Mouse (Mus musculus) intestine, embryonic 16.5 days (tissue): ENCODE measurements around the gene Ttll9. TPM values are rescaled to one million over a fixed set of nuclear protein-coding genes. Genes with fewer than 3 reads are reported as not detected.

Experiments
- ATAC-seq: fragments of 200-750 bp; cut with Nextera tagmentation; 2 replicates; pipeline ENCODE4 v1.8.0; 2017; ENCODE audit warnings: moderate TSS enrichment, moderate library complexity
- H3K27ac ChIP-seq: fragments of 300-500 bp; sonication (generic); 2 replicates; pipeline ENCODE4 v1.5.1; 2014; ENCODE audit warnings: mild to moderate bottlenecking, low read length
- H3K27me3 ChIP-seq: fragments of 300-500 bp; sonication (generic); replicated peaks from 2 replicates; pipeline ENCODE4 v1.6.1; 2014; ENCODE audit warnings: low read length, control low read depth, mixed read lengths; ENCODE audit not compliant: control insufficient read depth, insufficient read depth
- H3K36me3 ChIP-seq: fragments of 300-500 bp; sonication (generic); 2 replicates; pipeline ENCODE4 v1.6.1; 2014; ENCODE audit warnings: low read length, control low read depth; ENCODE audit not compliant: control insufficient read depth, insufficient read depth
- H3K4me1 ChIP-seq: fragments of 300-500 bp; sonication (generic); 2 replicates; pipeline ENCODE4 v1.6.1; 2014; ENCODE audit warnings: low read length, control low read depth, mixed read lengths; ENCODE audit not compliant: control insufficient read depth, insufficient read depth
- H3K4me2 ChIP-seq: fragments of 300-500 bp; sonication (generic); 2 replicates; pipeline ENCODE4 v1.6.1; 2014; ENCODE audit warnings: low read depth, low read length, control low read depth
- H3K4me3 ChIP-seq: fragments of 300-500 bp; sonication (generic); 2 replicates; pipeline ENCODE4 v1.5.1; 2014; ENCODE audit warnings: mild to moderate bottlenecking, low read length
- H3K9ac ChIP-seq: fragments of 300-500 bp; sonication (generic); 2 replicates; pipeline ENCODE4 v1.6.1; 2014; ENCODE audit warnings: low read depth, low read length
- H3K9me3 ChIP-seq: fragments of 300-500 bp; sonication (generic); 2 replicates; pipeline ENCODE4 v1.6.1; 2016; ENCODE audit warnings: low read length, control low read depth; ENCODE audit not compliant: control insufficient read depth
- WGBS: fragments of 180-500 bp; shearing (Covaris S2); extraction: QIAGEN DNeasy Blood & Tissue Kit; methylation state at CpG from one replicate; pipeline ENCODE4 v1.1.7; 2014; 5-methylcytosine and 5-hydroxymethylcytosine counted together
- polyA plus RNA-seq: library from polyadenylated mRNA; unstranded; fragments of >200 nt; fragmentation: Nextera tagmentation; extraction: Ambion mirVana; gene quantifications from 2 replicates; pipeline ENCODE4 v1.2.1, GENCODE M21; 2015

Gene Ttll9
- polyA plus RNA-seq, 1 experiment from 2014 or later, result 0.16 TPM

- 0 out of 2 replicates have a peak, but pooled peaks cover 2% of the 10 kb centered on the region for H3K36me3 ChIP-seq
- no peak overlapping the region for H3K4me3 ChIP-seq
- no peak overlapping the region for H3K9ac ChIP-seq
- 75% methylated on average over 15 of the region's 15 CpGs for WGBS
- no peak overlapping the region for H3K4me2 ChIP-seq
- no peak for ATAC-seq
- H3K27ac ChIP-seq, result no peak overlapping the region
- no peaks in the 10 kb centered on the region for H3K27me3 ChIP-seq
- no peaks in the 10 kb centered on the region for H3K4me1 ChIP-seq
- no peaks in the 10 kb centered on the region for H3K9me3 ChIP-seq
Measured at GRCm38 (mm10) chr2:153002492-153003248, 40.4 kb downstream of the Ttll9 start.

DNA sequence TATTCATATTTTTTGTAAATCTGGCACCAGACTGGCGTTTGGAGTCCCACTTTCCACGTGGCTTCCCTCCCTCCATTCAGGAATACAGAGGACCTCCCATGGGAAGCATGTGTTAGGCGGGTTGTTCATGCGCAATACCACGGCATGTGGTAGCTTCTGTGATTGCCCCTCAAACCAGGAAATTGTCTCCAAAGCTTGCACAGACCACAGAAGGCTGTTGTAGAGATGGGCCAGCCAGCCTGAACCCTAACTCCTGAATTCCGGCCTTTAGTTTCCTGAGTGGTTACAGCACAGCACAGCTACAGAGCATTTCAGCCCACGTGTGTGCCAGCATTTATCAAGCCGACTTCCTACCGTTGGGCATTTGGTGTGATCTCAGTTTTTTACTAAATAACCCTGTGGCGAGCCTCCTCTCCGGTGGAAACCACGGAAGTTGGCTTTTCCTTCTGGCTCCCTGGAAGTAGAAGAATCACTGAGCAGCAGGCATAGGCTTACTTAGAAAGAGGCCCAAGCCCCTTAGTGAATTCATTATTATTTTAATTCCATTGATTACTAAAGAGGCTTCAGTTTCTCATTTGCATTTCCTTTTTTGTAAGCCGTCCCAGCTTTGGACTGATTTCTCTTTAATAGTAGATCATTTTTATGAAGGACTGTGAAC lies 41.5 kb downstream of the Ttll9 start:
- Histone ChIP-seq H3K9me3 (no peaks in the 10 kb centered on the region), H3K27me3 (no peaks in the 10 kb centered on the region), H3K27ac (no peak overlapping the region), H3K4me2 (no peak overlapping the region), H3K4me3 (no peak overlapping the region), H3K36me3 (0 out of 2 replicates have a peak, but pooled peaks cover 2% of the 10 kb centered on the region), H3K9ac (no peak overlapping the region), H3K4me1 (no peaks in the 10 kb centered on the region)
- WGBS, result 62% methylated on average over 13 of the region's 13 CpGs
- no peak for ATAC-seq

GRCm38 (mm10) chr2:153005981-153006380 lies 43.7 kb downstream of the Ttll9 start:
- 89% methylated on average over 3 of the region's 3 CpGs for WGBS
- H3K36me3 ChIP-seq, result peaks cover 6% of the 10 kb centered on the region; the same call in 1 of the 2 replicates
- H3K4me3 ChIP-seq, result no peak overlapping the region
- H3K9me3 ChIP-seq, result no peaks in the 10 kb centered on the region
- no peaks in the 10 kb centered on the region for H3K27me3 ChIP-seq
- no peak overlapping the region for H3K9ac ChIP-seq
- H3K4me2 ChIP-seq, result no peak overlapping the region
- no peaks in the 10 kb centered on the region for H3K4me1 ChIP-seq
- no peak overlapping the region for H3K27ac ChIP-seq
- no peak for ATAC-seq

DNA sequence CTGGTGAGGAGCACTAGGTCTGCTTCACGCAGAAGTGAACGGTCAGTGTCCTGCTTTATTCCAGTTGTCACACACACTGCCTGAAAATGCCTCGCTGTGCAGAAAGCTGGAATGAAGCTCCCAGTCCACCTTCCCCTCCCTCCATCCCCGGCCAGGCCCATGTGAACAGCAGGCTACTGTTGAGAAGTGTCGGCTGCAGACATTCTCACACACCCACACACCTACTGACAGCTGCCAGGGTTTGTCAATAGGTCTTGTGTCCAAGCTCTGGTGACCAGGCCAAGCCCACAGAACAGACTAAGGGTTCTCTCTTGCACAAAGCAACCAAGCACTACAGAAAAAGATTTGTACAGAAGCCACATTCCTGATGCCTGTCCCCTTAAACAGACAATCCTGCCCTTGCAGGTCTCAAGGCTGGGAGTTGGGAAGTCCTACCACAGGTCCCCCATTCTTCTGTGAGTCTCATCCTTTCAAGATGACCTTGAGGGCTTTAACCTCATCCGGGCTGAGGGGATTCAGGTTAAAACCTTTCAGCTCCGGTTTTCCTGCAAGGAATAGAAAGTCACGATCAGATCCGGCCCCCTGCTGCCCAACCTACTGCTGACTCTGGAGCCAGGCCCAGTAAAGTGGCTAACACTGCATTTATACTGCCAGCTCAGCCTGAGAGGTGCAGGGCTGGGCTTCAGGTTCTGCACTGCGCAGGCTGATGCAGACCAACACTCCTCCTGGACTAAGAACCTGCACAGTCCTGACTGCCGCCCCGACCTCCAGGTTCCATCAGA lies 47.1 kb downstream of the Ttll9 start:
- H3K27ac ChIP-seq, result no peak overlapping the region
- no peak overlapping the region for H3K4me3 ChIP-seq
- WGBS, result 89% methylated on average over 12 of the region's 12 CpGs
- no peak overlapping the region for H3K9ac ChIP-seq
- H3K4me2 ChIP-seq, result no peak overlapping the region
- no peak for ATAC-seq
- H3K27me3 ChIP-seq, result no peaks in the 10 kb centered on the region
- H3K36me3 ChIP-seq, result peaks cover 11% of the 10 kb centered on the region; the same call in 1 of the 2 replicates
- H3K9me3 ChIP-seq, result no peaks in the 10 kb centered on the region
- H3K4me1 ChIP-seq, result peaks cover 6% of the 10 kb centered on the region

GRCm38 (mm10) chr2:153013724-153014515 lies 51.6 kb downstream of the Ttll9 start:
- Histone ChIP-seq H3K27ac (no peak overlapping the region), H3K4me3 (peak overlapping the region; percentile 88), H3K9ac (no peak overlapping the region; the same call in 1 of the 2 replicates), H3K9me3 (no peaks in the 10 kb centered on the region), H3K4me1 (peaks cover 8% of the 10 kb centered on the region), H3K4me2 (peak overlapping the region; percentile 81), H3K36me3 (peaks cover 9% of the 10 kb centered on the region; the same call in 1 of the 2 replicates), H3K27me3 (no peaks in the 10 kb centered on the region)
- 91% methylated on average over 11 of the region's 11 CpGs for WGBS
- ATAC-seq, result no peak

- peak; percentile 97 for ATAC-seq
- Histone ChIP-seq H3K36me3 (peaks cover 9% of the 10 kb centered on the region; the same call in 1 of the 2 replicates), H3K4me2 (peak within 1 kb of the TSS; percentile 81), H3K4me3 (peak within 1 kb of the TSS; percentile 88), H3K27ac (no peak within 1 kb of the TSS), H3K9ac (peak within 1 kb of the TSS; percentile 87), H3K9me3 (no peaks in the 10 kb centered on the region), H3K4me1 (peaks cover 8% of the 10 kb centered on the region), H3K27me3 (no peaks in the 10 kb centered on the region)
- 1% methylated on average over 54 of the region's 54 CpGs for WGBS
Measured at GRCm38 (mm10) chr2:153014758-153015593, 52.7 kb downstream of the Ttll9 start, which contains the start of gene Pdrg1. Pdrg1 (minus strand) TSS chr2:153015427.

- WGBS, result 39% methylated on average over 8 of the region's 8 CpGs
- Histone ChIP-seq H3K36me3 (peaks cover 6% of the 10 kb centered on the region; the same call in 1 of the 2 replicates), H3K4me1 (peaks cover 8% of the 10 kb centered on the region), H3K27me3 (no peaks in the 10 kb centered on the region), H3K4me3 (0 out of 2 replicates have a peak overlapping the region, but pooled peaks have one; percentile 88), H3K9ac (no peak overlapping the region), H3K27ac (no peak overlapping the region), H3K9me3 (no peaks in the 10 kb centered on the region), H3K4me2 (peak overlapping the region; percentile 24; the same call in 1 of the 2 replicates)
- ATAC-seq, result no peak
Measured at GRCm38 (mm10) chr2:153015804-153016203, 53.5 kb downstream of the Ttll9 start.

DNA sequence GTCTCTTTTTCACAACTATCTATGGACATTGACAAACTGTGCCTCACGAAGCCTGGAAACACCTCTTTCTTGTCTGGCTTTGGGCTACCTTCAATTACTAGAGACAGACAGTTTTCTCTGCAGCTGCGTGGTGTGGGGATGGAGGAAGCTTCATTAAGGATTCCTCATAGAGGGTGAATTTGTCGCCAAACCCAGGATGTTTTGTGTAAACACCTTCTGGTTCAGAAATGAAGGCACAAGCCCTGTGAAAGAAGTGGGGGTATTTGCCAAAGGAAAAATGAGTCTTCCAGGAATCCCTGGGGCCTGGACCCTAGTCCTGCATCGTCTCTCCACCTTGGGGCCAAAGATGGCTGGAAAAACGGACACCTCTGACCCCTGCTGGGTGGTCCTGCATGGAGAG lies 54.5 kb downstream of the Ttll9 start:
- H3K36me3 ChIP-seq, result peaks cover 3% of the 10 kb centered on the region; the same call in 1 of the 2 replicates
- H3K4me2 ChIP-seq, result no peak overlapping the region
- H3K4me1 ChIP-seq, result peaks cover 8% of the 10 kb centered on the region
- no peak overlapping the region for H3K9ac ChIP-seq
- H3K27me3 ChIP-seq, result no peaks in the 10 kb centered on the region
- no peak overlapping the region for H3K27ac ChIP-seq
- no peaks in the 10 kb centered on the region for H3K9me3 ChIP-seq
- WGBS, result 42% methylated on average over 5 of the region's 5 CpGs
- no peak for ATAC-seq
- no peak overlapping the region for H3K4me3 ChIP-seq
